Mouse (Mus musculus): ENCODE data around the gene Fblim1.
"Not testable (repeated sequence)": the region's sequence is repeated elsewhere in the genome, so short reads cannot be mapped to it uniquely, and the experiment has no call there.

The Fblim1 gene

DNA sequence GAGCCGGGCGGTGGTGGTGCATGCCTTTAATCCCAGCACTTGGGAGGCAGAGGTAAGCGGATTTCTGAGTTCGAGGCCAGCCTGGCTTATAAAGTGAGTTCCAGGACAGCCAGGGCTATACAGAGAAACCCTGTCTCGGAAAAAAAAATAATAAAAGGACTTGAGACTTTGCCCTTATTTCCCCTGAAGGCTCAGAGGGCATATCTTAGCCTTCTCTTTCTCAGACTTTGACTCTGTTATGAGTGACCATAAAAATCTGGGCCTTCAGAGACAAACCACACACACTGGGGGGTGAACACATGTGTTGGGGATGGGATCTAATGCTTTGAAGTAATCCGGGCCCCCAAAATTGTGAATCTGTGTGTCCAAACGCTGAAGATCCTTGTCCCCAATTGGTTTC is 38.7 kb downstream of the Fblim1 start:
- not testable (repeated sequence) for DNase-seq (ENCODE audit: low spot score)

DNA sequence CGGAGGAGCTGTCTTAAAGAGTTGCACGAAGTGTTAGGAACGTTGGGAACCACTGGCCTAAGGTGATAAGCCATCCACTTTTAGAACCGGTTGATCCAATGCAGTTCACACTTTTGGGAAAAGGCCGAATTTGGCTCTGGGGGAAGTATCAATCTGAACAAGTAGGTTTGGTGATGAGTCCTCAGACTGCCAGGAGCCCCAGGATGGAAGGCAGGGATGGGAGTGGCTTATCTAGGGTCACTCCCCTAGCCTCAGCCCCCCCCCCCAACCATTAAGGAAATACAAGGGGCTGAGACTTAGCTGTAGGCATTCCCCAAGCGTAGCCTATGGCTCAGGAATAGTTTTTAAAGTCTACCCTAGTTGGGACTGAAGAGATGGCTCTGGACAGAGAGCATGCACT is 39.7 kb downstream of the Fblim1 start:
- no peak for DNase-seq (ENCODE audit: low spot score)

DNA sequence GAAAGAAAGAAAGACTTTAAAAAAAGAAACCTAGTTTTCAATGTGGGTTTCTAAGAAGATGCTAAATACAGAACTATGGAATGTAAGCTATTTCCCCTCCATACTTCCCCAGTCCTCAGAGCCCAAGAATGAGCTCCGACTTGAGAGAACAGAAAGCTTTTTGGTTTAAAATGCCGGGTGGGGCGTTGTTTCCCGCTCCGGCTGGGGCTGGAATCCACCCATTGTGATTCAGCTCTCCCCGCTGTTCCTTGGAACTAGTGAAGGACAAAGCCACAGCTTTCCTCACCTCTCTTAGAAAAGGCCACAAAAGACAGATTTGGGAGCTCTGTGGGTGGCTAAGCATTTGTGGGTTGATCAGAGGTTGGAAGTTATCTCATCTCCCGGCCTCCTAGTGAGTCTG is 40.6 kb downstream of the Fblim1 start:
- no peak for DNase-seq (ENCODE audit: low spot score)

DNA sequence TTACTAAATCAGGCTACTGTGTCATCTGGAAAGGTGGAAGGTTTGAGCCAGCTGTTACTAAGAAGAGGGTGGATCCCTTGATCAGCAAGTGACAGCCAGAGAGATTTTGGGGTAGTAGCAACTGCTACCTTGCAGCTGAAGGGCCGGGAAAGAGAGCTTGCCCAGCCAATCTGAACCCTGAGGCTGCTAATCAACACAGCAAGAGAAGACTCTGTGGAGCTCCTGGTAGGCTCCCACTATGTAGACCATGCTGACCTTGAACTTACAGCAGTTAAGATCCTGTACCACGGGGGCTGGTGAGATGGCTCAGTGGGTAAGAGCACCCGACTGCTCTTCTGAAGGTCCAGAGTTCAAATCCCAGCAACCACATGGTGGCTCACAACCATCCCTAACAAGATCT is 41.2 kb downstream of the Fblim1 start:
- DNase-seq (ENCODE audit: low spot score): no peak

DNA sequence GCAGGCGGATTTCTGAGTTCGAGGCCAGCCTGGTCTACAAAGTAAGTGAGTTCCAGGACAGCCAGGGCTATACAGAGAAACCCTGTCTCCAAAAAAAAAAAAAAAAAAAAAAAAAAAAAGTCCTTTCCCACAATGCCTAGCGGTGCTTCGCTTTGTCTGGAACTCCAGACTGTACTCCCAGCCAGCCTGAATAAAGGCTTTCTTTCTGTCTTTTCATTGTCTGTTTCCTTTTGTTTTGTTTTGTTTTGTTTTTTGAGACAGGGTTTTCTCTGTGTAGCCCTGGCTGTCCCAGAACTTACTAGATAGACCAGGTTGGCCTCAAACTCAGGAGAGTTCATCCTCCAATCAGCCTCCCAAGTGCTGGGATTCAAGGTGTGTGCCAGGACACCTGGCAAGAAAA is 41.7 kb downstream of the Fblim1 start:
- DNase-seq (ENCODE audit: low spot score): no peak

DNA sequence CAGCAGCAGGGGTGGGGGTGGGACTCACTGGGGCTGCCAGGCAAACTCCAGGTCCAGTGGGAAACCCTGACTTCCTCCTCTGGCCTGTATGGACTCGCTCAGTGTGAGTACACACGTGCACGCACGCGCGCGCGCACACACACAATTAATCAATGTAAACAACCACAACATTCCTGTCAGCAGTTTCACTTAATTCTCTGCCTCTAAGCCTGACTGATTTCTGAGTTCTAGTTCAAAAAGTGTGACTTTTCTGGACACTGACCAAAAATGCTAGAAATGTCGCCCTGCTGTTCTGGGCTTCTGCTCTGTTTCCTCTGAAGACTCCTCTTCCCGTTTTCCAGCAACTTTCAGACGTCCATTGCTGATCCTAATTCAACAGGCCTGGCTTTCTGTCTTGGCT is 43.6 kb downstream of the Fblim1 start:
- no peak for DNase-seq (ENCODE audit: low spot score)

DNA sequence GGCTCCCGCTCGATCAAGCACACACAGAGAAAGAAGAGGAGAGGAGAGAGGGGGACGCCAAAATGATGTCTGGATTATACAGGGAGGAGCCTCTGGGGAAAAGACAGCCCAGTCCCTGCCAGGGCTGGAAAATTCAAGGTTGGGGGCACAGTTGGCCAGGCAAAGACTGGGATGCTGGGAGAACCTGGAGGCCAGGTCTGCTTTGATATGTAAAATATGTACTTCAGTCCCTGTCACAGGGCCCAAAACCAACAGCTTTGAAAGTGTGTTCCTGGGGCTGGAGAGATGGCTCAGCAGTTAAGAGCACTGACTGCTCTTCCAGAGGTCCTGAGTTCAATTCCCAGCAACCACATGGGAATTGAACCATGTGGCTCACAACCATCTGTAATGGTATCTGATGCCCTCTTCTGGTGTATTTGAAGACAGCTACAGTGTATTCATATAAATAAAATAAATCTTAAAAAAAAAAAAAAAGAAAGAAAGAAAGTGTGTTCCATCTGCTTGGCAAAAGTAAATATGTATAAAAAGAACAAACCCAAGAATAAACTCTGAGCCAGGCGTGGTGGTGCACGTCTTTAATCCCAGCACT is 44.5 kb downstream of the Fblim1 start:
- DNase-seq (ENCODE audit: low spot score): not testable (repeated sequence)

DNA sequence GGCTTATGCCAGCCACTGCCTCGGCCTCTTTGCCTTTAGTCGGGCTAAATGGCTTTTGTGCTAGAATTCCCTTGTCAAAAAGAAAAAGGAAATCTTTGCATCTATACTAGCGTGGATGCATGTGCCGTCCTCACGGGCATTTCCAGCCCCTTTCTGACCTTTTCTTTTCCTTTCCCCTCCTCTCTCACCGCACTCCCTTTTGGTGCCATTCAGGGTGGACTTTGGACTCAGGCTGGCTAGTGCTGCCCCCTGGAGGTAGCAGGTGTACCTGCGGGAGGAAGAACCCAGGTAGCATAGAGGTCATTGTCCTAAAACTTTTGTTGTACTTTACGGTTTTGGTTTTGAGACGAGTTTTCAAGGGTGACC is 46.0 kb downstream of the Fblim1 start:
- peak; percentile 79 for DNase-seq (ENCODE audit: low spot score)

DNA sequence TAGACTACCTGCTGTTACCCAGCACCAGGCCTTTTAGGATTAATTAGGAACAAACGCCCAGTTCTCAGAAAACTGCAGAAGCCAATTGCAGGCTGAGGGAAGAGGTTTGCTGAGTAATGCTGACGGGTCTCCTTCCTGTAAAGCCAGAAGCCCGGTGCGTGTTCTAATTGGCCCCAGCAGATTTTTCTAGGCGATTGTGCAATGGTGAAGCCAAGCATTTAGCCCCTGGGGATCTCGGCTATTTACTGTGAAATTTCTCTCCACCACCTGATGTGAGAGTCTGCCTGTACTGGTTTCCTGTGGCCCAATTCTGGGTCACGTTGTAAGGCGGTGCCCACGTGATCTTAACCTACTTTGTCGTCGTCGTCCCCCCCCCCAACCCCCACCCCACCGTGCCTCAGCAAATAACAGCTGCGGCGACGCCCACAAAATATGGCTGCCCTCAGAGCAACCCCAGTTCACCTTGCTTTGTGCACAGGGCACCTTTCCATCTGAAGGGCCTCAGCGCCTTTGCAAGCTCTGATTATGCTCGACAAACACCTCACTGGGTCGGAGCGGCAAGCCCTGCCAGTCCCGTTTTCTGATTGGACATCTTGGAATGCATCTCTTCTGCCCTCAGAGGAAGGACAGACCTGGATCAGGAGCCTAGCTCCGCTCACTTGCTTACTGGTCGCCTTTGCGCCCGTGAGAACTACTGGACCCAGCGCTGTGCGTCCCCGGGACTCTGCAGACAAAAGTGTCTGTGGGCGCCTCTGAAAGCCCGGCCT is 46.6 kb downstream of the Fblim1 start:
- DNase-seq (ENCODE audit: low spot score): no peak

DNA sequence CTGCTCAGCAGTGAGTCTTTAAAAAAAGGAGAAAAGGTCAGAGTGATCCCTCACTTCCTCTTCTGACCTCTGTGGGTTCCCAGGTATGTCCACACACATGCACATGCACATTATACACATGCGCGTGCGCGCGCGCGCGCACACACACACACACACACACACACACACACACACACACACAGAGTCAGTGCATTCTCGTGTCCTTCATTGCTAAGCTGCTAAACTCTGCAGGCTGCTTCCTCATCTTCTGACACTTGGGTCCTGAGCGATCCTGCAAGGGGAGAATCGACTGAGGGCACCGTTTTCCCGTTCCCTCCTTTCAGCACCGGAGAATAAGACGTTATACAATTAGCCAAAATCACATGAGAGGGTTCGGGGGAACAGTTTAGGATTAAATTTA is 47.2 kb downstream of the Fblim1 start:
- DNase-seq (ENCODE audit: low spot score): no peak

DNA sequence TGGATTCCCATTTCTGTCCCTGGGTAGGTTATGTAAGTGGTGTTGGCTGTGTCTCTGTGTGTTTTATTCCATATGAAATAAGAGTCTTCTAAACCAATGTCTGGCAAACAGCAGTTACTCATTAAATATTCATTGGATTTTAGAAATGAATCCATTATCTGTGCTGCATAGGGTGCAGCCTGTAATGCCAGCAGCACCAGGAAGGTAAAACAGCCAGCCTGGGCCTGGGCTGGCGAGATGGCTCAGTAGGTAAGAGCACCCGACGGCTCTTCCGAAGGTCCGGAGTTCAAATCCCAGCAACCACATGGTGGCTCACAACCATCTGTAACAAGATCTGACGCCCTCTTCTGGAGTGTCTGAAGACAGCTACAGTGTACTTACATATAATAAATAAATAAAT is 49.7 kb downstream of the Fblim1 start:
- DNase-seq (ENCODE audit: low spot score): not testable (repeated sequence)

DNA sequence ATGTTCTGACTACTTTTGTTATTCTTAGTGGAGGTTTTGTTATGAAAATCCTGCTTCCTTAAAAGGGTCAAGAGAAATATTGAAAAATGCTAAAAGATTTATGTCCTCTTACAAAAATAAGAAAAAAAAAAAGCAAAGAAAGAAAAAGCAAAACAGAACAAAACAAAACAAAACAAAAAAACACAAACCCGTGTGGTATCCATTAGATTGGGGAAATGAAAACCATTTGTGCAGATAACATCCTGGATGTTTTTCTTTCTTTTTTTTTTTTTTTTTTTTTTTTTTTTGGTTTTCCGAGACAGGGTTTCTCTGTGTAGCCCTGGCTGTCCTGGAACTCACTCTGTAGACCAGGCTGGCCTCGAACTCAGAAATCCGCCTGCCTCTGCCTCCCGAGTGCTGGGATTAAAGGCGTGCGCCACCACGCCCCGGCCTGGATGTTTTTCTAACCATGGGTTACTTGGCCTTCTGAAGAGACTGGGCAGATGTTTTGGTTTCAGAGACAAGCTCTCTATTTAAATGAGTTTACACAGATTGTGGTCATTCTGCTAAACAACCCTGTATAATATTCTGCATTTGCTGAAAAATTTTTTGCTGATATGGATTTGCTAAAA is 51.5 kb downstream of the Fblim1 start:
- DNase-seq (ENCODE audit: low spot score): not testable (repeated sequence)

DNA sequence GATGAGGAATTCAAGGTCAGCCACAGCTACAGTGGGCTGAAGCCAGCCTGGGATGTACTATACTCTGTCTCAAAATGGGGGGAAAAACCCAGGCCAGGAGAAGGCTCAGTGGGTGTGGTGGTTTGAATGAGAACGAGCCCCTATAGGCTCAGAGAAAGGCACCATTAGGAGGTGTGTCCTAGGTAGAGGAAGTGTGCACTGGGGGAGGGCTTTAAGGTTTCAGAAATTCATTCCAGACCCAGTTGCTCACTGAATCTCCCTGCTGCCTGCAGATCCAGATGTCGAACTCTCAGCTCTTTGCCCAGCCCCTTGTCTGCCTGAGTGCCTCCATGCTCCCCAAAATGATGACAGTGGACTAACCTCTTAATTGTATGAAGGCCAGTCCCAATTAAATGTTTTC is 53.4 kb downstream of the Fblim1 start:
- no peak for DNase-seq (ENCODE audit: low spot score)

DNA sequence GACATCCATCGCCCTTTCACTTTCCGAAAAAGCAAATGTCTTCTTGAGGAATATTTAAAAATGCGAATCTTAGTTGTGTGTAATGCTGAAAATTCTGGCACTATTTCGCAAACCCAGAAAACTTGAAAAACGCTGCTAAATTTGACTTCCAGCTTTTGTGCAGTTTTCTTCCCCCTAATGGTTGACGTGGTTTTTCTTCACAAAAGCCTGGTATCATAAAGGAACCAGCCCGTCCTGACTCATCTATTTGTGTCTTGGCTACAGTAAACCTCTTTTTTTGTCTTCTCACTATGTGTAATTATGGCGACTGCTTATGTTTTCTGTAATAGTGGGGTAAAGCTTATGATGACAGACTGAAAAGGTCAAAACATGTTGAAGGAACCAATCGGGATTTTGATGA is 58.6 kb downstream of the Fblim1 start:
- DNase-seq (ENCODE audit: low spot score): no peak

DNA sequence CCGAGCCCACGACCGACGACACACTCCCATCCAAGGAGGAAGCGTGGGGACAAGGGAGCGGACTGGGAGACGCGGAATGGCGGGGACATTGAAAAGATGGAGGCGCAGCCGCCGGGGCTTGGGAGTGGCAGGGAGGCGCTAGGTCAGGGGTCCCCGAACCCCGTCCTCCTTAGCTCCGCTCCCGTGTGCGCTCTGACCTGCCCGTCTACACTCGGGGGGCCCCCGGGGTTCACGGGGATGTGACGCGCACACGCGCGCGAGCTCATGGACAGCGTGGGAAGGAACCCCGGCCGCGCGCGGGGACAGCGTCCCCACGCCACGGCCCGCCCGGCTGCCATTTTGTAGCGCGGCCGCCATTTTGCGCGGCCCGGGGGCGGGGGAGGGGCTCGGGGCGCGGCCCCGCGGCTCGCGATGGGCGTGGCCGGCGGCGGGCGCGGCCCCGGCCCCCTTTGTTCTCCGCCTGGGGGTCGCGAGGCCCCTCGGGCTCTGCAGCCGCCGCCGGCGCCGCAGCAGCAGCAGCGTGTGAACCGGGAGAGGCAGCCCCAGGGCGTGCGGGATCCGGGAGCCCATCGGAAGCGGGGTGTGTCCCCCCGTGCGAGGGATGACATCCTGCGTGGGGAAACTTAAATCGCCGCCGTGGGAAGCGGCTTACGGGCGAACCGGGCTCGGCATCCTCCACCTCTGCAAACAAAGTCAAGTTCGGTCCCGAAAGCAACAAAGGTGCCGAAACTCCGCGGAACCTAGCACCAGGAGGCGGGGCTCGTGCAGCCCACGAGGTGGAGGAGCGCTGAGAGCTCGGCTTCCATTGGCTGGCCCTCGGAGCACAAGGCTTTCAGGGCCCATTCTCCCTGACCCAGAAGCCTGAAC is 59.3 kb downstream of the Fblim1 start:
- peak; percentile 72 for DNase-seq (ENCODE audit: low spot score)

DNA sequence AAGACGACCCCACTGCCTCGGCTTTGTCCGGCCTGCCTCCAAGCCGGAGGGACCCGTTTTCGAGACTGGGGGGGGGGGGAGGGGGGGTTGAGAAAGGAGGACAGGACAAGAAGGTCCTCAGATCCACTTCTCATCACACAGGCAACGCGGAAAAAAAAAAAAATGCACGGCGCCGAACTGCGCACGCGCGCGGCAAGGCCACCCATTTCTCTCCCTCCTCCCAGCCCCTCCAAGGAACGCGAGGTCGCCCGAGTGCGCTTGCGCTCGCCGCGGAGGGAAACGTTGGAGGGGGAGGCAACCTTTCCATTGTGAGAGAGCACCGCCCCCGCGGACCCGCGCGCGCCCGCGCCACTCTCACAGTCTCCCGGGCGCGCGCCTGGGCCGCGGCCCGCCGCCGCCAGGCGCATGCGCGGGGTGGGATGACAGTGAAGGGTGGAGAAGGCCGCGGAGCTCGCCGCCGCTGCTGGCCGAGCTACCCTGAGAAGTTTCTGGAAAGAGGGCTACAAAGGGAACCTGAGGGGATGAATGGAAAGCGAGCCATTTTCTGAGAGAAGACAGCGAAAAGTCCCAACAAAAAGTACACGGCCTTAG is 60.1 kb downstream of the Fblim1 start:
- peak; percentile 98 for DNase-seq (ENCODE audit: low spot score)

DNA sequence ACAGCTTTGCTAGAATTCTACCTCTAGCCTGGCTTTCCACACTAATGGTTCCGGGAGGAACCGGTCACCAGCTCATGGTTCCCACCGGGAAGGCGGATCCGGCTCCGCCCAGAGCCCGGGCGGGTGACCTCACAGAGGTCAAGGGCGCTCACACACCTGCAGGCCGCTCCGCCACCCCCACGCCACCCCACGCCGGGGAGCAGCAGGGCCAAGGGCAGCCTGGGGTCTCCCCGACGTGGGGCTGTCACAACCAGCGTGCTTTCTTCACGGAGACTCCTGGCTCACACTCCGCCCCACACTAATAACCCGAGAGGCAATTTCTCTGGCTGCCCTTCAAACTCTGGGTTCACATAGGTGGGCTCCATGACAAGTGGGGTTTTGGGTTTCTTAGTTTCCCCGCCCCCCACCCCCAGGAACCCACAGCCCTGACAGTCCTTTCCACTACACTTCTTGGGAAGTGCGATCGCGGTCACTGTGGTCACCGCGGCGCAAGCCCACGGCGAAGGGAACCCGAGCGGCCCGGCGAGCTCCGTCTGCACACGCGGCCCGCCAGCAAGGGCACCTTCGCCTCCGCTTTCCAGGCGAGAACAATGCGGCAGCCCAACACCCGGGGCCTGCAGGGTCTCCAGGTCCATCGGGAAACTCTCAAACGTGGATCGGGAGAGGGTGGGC is 60.7 kb downstream of the Fblim1 start:
- peak; percentile 58 for DNase-seq (ENCODE audit: low spot score)

DNA sequence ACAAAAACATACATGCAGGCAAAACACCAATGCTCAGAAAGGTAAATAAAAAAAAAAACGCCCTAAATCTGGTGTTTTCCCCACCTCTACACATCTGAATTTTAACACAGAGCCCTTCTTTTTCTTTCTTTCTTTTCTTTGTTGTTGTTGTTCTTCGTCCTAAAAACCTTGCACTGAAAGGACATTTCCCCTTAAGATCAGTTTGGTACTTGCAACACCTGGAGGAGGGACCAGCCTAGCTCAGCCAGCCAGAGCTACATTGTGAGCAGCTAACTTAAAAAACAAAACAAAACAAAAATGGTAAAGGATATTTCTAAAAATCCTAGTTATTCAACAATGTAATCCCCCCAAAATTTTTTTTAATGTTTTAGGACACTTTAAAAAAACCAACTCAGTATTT is 61.4 kb downstream of the Fblim1 start:
- no peak for DNase-seq (ENCODE audit: low spot score)

DNA sequence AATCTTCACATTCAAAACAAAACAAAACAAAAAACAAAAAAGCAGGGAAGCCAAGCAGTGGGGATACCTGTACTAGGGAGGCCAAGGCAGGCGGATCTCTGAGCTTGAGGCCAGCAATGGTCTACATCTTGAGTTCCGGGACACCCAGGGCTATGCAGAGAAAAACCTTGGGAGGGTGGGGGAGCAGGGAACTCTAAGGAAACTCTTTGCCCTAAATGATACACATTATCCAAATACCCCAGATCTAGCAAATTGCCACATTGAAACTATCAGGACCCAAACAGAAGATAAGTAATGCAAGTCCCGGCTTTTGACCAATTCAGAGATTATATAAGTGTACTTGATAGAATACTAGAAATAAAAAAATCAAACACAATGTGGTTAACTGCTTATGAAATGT is 62.3 kb downstream of the Fblim1 start:
- no peak for DNase-seq (ENCODE audit: low spot score)

DNA sequence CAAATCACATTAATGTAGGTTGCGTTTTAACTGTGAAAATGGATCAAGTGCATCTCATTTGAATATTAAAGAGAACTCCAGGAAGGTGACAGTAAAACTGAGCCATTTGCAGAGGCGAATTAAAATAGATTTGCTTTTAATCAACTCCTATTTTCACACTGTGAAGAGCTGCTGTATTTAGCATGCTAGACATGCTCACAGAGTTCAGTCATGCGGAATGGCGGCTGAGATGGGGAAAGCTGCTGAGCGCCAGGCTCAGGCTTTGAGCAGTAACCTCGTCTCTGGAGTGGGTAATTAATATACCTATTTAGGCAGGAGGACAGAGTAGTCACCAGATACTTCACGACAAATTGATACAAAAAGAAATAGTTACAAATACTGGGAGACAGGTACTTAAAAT is 64.0 kb downstream of the Fblim1 start:
- no peak for DNase-seq (ENCODE audit: low spot score)

DNA sequence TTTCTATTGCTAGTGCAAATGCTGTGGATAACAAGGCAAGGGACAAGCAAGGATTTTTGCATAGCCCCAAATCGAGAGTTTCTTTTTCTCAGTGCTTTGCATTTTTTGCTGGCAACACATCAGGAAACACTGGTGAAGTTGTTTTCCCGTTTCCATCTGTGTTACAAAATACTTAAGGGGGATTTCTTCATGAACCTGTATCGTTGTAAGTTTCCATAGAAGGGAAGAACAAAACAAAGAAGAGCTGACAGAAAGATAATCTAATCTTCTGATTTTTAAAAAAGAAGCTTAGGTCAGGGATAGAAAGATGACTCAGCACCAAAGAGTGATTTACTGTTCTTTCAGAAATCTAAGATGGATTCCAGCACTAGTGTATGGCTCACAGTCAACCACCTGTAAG is 65.1 kb downstream of the Fblim1 start:
- DNase-seq (ENCODE audit: low spot score): no peak

Data from ovary, postnatal 14 days (tissue).